Mouse (Mus musculus) frontal cortex, postnatal 36 days (tissue): ENCODE measurements around the gene N4bp3.
"Not testable (repeated sequence)": the region's sequence is repeated elsewhere in the genome, so short reads cannot be mapped to it uniquely, and the experiment has no call there.

Experiments
- DNase-seq, 2 experiments: peaks; one replicate each; pipeline ENCODE4 v3.0.0; 2022; ENCODE audit warnings: low spot score in 2 of 2

Gene N4bp3

GRCm38 (mm10) chr11:51629651-51630314 lies 20.9 kb downstream of the N4bp3 start:
- DNase-seq = peak; percentile 53 to 82

- no peak for DNase-seq
These were observed 22.7 kb downstream of the N4bp3 start for GRCm38 (mm10) chr11:51627907-51628306.

GRCm38 (mm10) chr11:51627425-51627824 lies 23.2 kb downstream of the N4bp3 start:
- peak in 1 of 2 experiments; percentile 51 for DNase-seq

- no peak for DNase-seq
These were observed 25.3 kb downstream of the N4bp3 start for GRCm38 (mm10) chr11:51625187-51625820.

- peak; percentile 80 to 90 for DNase-seq
These were observed 27.6 kb downstream of the N4bp3 start for GRCm38 (mm10) chr11:51622971-51623491.

- no peak for DNase-seq
These were observed 28.9 kb downstream of the N4bp3 start for GRCm38 (mm10) chr11:51621776-51622175.

GRCm38 (mm10) chr11:51620084-51620483 lies 30.6 kb downstream of the N4bp3 start:
- DNase-seq = no peak

- peak; percentile 87 to 95 for DNase-seq
These were observed 31.1 kb downstream of the N4bp3 start, which contains the start of gene Nhp2 for GRCm38 (mm10) chr11:51619409-51620060. Gene Nhp2, plus strand, starts transcription at chr11:51619735.

- DNase-seq = no peak
These were observed 31.7 kb downstream of the N4bp3 start for GRCm38 (mm10) chr11:51618894-51619408.

- peak; percentile 68 to 79 for DNase-seq
These were observed 32.9 kb downstream of the N4bp3 start for GRCm38 (mm10) chr11:51617693-51618092.

GRCm38 (mm10) chr11:51616113-51616512 lies 34.5 kb downstream of the N4bp3 start:
- not testable (repeated sequence) for DNase-seq

GRCm38 (mm10) chr11:51615601-51616000 lies 35.0 kb downstream of the N4bp3 start:
- DNase-seq = no peak

- DNase-seq = no peak
These were observed 35.5 kb downstream of the N4bp3 start for GRCm38 (mm10) chr11:51615129-51615528.

GRCm38 (mm10) chr11:51614256-51614655 lies 36.4 kb downstream of the N4bp3 start:
- no peak for DNase-seq

- DNase-seq = not testable (repeated sequence)
These were observed 40.7 kb downstream of the N4bp3 start for GRCm38 (mm10) chr11:51609940-51610339.

- no peak for DNase-seq
These were observed 41.3 kb downstream of the N4bp3 start for GRCm38 (mm10) chr11:51609266-51609909.

GRCm38 (mm10) chr11:51607096-51607738 lies 43.4 kb downstream of the N4bp3 start:
- no peak for DNase-seq

GRCm38 (mm10) chr11:51606447-51607095 lies 44.1 kb downstream of the N4bp3 start, which contains the start of gene Hnrnpab:
Gene Hnrnpab, minus strand, starts transcription at chr11:51606847.
- peak; percentile 97 to 99 for DNase-seq

GRCm38 (mm10) chr11:51605602-51606446 lies 44.8 kb downstream of the N4bp3 start:
- peak; percentile 71 to 78 for DNase-seq

- no peak for DNase-seq
These were observed 48.4 kb downstream of the N4bp3 start for GRCm38 (mm10) chr11:51602253-51602652.
